In the genomic region with DNA sequence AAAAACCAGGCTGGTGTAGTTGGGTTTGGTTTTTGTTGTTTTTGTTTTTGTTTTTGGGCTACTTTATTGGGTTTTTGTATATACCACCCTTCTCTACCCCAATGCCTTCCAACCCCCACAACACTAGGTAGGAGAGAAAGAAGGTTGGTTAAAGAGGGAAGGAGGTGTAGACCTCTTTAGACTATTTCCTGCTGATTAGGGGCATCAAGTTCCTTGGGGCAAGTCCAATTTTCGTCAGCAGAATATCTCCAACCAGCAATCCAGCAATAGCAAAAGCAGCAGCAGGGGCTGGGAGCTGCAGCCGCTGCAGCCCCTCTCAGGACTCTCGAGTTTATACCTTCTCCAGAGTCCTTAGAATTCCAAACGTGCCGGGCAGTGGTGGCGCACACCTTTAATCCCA, we compare ENCODE assay signal across 28 mouse cellular contexts.
"Had no signal": no experiment of that assay in that cellular context is flagged by ENCODE, and none has a peak within 500 bp of the region (broad histone marks: within the 10 kb centered on the region; RNA-seq: fewer than 3 reads in every experiment).

No protein-coding gene starts in this region.

- H3K9me3 ChIP-seq: limb, embryonic 10.5 days; limb, embryonic 13.5 days; limb, embryonic 15.5 days; liver, embryonic 12.5 days; liver, embryonic 13.5 days; liver, embryonic 15.5 days; lung, embryonic 15.5 days; megakaryocyte, embryonic 14.5 days; midbrain, embryonic 10.5 days; midbrain, embryonic 12.5 days; midbrain, embryonic 13.5 days; midbrain, embryonic 15.5 days; neural tube, embryonic 12.5 days had no signal

- H3K9ac ChIP-seq: limb, embryonic 12.5 days; limb, embryonic 13.5 days; limb, embryonic 15.5 days; liver, embryonic 12.5 days; liver, embryonic 13.5 days; liver, embryonic 14.5 days; liver, embryonic 15.5 days; liver, postnatal 0 days; lung, embryonic 14.5 days; lung, embryonic 15.5 days; midbrain, embryonic 12.5 days; midbrain, embryonic 13.5 days; midbrain, embryonic 15.5 days; neural tube, embryonic 12.5 days had no signal

- H3K36me3 ChIP-seq: limb, embryonic 10.5 days; limb, embryonic 12.5 days; limb, embryonic 13.5 days; limb, embryonic 15.5 days; liver, embryonic 12.5 days; liver, embryonic 13.5 days; liver, embryonic 15.5 days; lung, embryonic 15.5 days; midbrain, embryonic 10.5 days; midbrain, embryonic 12.5 days; midbrain, embryonic 13.5 days; midbrain, embryonic 15.5 days; neural tube, embryonic 12.5 days had no signal

- H3K27ac ChIP-seq: limb, embryonic 12.5 days; limb, embryonic 13.5 days; limb, embryonic 15.5 days; liver, embryonic 12.5 days; liver, embryonic 13.5 days; liver, embryonic 14.5 days; liver, embryonic 15.5 days; lung, embryonic 15.5 days; macrophage; midbrain, embryonic 12.5 days; midbrain, embryonic 13.5 days; midbrain, embryonic 15.5 days; neural tube, embryonic 12.5 days had no signal

- H3K27me3 ChIP-seq: limb, embryonic 15.5 days; liver, embryonic 13.5 days; liver, embryonic 15.5 days; lung, embryonic 15.5 days; midbrain, embryonic 13.5 days; neural tube, embryonic 12.5 days had no signal

- H3K4me3 ChIP-seq: limb, embryonic 10.5 days; limb, embryonic 12.5 days; limb, embryonic 13.5 days; limb, embryonic 15.5 days; liver, embryonic 12.5 days; liver, embryonic 13.5 days; liver, embryonic 15.5 days; lung, embryonic 15.5 days; megakaryocyte, embryonic 14.5 days; midbrain, embryonic 10.5 days; midbrain, embryonic 12.5 days; midbrain, embryonic 13.5 days; midbrain, embryonic 15.5 days; myocyte; neural tube, embryonic 12.5 days had no signal

- DNase-seq: left cerebral cortex, postnatal 4 days; liver; liver, embryonic 13.5 days; liver, postnatal 0 days; lung, adult 18-20 months; lung, adult 2 months; lung, embryonic 14.5 days; lung, postnatal 10 days; lung, postnatal 14 days; lung, postnatal 36 days; lung, postnatal 4 days; midbrain, embryonic 14.5 days had no signal

- H3K4me1 ChIP-seq: midbrain, embryonic 15.5 days had no signal
